ENCODE assay signal across 8 mouse cellular contexts in the genomic region with DNA sequence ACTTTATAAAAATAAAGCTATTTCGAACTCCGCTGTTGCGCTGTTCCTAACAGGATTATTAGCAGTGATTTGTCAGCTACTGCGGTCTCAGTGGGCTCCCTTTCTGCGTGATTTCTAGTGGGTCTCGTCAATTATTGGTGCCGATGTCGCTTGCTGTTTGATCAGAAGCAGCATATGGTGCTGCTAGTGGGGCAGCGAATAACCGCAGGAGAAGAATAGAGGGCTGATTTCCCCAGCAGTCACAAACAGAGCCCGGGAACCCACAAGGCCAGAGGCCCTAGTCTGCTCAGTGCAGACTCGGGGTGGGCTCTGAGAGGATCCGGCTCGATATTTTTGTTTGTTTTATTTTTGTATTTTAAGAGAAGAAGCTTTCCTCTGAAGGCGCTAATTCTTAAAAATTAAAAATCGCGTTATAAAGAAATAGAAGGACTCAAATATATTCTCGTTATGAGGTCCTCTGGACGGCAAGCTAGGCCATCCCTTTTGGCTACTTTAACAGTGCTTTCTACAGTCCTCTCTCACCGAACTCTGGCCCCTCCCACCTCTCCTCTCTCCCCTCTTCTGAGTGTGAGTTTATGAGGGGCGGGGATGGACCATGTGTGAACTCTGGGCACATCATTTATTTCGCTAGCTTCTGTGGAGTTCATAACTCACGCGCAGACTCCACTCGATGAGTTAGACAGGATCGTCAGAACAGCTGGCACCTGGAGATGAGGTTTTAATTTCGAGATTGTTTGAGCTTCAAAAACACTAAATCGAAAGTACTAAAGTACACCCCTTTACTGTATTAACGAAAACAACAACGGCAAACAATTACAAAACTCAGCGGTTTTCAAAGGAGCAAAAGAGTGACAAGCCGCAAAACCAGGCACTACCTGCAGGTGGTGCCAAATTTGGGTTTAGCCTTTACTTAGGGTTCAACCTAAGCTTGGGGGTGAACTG. TPM values are rescaled to one million over a fixed set of nuclear protein-coding genes. Genes with fewer than 3 reads are reported as not detected.
DNase-seq lines count a peak whose midpoint lies in the region; ATAC-seq and TF ChIP-seq lines count a peak whose summit lies in the region.

No protein-coding gene starts in this region.

- no peak overlapping the region for H3K27ac ChIP-seq in left cerebral cortex, adult 2 months

- 0 out of 2 replicates have a peak, but pooled peaks have one; percentile 30 for ATAC-seq in megakaryocyte, adult 5-6 weeks (ENCODE audit: poor library complexity, severe bottlenecking)

- TF ChIP-seq CTCF in left cerebral cortex, adult 2 months (IDR thresholded peaks at IDR 0.05) = peak; percentile 30

- intact Hi-C loops in left cerebral cortex, adult 2 months (cut with DNase I) = loop anchor here (5.0 to 10.0 kb wide), 3 partner anchors 306 to 1124 kb away; a partner anchor contains a TSS
- intact Hi-C loops in left cerebral cortex, postnatal 25 days (cut with DNase I) = loop anchor here (2.0 kb wide), 1 partner anchor 1127 kb away; no protein-coding TSS in a partner anchor

- H3K4me3 ChIP-seq in left cerebral cortex, adult 2 months = no peak overlapping the region

- DNase-seq in left cerebral cortex, adult 2 months (ENCODE audit: extremely low spot score in 1 of 2, low spot score in 2 of 2) = no peak
- DNase-seq in left cerebral cortex, adult 9 months (ENCODE audit: low spot score in 2 of 2) = no peak
- peak; percentile 39 for DNase-seq in NIH3T3 (ENCODE audit: low read depth)
- peak; percentile 47 for DNase-seq in forelimb bud, embryonic 11.5 days (ENCODE audit: low read depth, low spot score)
- no peak for DNase-seq in spleen, postnatal 36 days (ENCODE audit: low spot score in 2 of 2)
- no peak for DNase-seq in left cerebral cortex, postnatal 25 days (ENCODE audit: low spot score in 2 of 2)
- no peak for DNase-seq in right cerebral cortex, postnatal 14 days

RNA-seq across cellular contexts. Expression of a gene that starts 3.2 kb away (rescaled TPM):
- under 1 TPM; 0.30 to 0.61 TPM for total RNA-seq in left cerebral cortex, adult 2 months (2021)
- not detected in 2 replicates for total RNA-seq in megakaryocyte, adult 5-6 weeks (2015)
- total RNA-seq in megakaryocyte, adult 5-6 weeks (2017) = not detected in 2 replicates
- under 1 TPM; 0.32 to 0.69 TPM for total RNA-seq in left cerebral cortex, postnatal 25 days (2021)

Comparison
In these comparisons a context has a peak if more than half of its experiments do, and no peak if none do; other contexts are left out.
1. DNase-seq: peak in NIH3T3 (single experiment) and forelimb bud, embryonic 11.5 days (single experiment); none in left cerebral cortex, adult 2 months (0 of 2), left cerebral cortex, adult 9 months (0 of 2), spleen, postnatal 36 days (0 of 2), left cerebral cortex, postnatal 25 days (0 of 2) and right cerebral cortex, postnatal 14 days (single experiment).